Mouse (Mus musculus): Measurements from ENCODE around the gene Mfsd4b1.

Mfsd4b1 gene

DNA sequence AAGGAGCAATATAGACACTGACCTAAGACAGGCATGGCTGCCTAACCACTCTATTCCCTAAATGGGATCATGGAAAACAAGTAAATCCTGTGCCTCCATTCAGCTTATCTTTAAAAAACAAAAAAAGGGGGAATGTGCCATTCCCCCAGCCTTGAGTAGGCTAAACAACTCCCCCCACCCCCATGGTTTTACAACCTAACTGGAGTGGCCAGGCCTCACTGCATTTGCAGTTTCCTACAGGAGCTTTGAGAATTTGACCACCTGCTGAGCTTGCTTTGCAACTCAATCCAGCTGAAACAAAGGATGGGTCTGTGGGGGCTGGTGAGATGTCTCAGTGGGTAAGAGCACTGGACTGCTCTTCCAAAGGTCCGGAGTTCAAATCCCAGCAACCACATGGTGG, 46.8 kb downstream of the Mfsd4b1 start:
- in situ Hi-C loops (cut with MboI; ENCODE audit: low pct_unique_long_range_greater_than_20kb in 1 of 2, low sequenced_read_pairs in 2 of 2, unreplicated experiment in 1 of 2) = no loop called here

DNA sequence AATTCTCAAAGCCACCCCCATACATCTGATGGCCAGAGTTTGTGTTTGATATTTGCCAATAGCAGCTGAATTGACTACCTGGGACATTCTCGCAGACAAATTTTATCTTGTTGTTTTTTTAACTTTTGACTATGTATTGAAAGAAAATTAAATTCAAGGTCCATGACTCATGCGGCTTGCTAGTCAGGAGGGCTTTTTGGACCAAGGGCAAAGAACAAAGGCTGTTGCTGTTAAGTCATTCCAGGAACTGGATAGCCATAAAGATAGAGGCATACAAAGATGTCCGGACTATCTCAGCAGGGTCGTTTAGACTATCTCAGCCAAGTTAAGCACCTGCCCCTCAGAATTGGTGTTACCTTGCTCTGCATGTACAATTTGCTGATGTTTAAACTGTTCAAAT, 47.7 kb downstream of the Mfsd4b1 start:
- in situ Hi-C loops (cut with MboI; ENCODE audit: low pct_unique_long_range_greater_than_20kb in 1 of 2, low sequenced_read_pairs in 2 of 2, unreplicated experiment in 1 of 2) = no loop called here

GRCm38 (mm10) chr10:39975771-39976170, 49.3 kb downstream of the Mfsd4b1 start:
- in situ Hi-C loops (cut with MboI; ENCODE audit: low pct_unique_long_range_greater_than_20kb in 1 of 2, low sequenced_read_pairs in 2 of 2, unreplicated experiment in 1 of 2) = no loop called here

DNA sequence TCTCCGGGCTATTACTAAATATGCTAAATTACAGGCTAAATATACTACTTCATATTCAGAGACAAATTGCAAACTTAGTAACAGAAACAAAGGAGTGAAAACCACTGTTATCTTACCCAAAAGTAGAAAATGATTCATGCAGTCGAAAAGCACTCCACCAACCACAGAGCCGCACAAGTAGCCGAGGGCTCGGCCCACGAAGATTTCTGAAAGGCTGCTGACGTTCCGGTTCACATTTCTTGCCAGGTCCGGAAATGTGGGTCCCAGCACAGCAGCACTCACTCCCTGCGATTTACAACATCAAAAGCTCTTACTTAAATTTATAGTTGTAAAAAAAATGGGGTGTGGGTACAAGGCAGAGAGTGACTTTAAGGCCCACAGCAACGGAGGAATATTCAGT, 50.1 kb downstream of the Mfsd4b1 start:
- in situ Hi-C loops (cut with MboI; ENCODE audit: low pct_unique_long_range_greater_than_20kb in 1 of 2, low sequenced_read_pairs in 2 of 2, unreplicated experiment in 1 of 2) = no loop called here

DNA sequence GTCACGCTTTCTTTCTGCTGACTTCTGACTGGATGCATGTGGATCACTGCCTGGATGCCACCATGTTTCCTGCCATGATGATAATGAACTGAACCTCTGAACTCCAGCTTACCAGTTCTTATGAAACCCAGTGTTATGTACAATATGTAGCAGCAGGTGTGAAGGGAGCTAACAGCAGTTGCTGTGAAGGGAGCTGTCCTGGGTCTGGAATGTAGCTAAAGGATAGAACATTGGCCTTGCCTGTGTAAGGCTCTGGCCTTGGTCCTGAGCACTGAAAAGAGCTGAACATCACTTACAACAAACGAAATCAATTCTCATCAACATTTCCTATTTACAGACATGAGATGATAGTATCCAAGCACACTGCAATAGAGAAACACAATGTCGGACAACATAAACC, 57.6 kb downstream of the Mfsd4b1 start:
- in situ Hi-C loops (cut with MboI; ENCODE audit: low pct_unique_long_range_greater_than_20kb in 1 of 2, low sequenced_read_pairs in 2 of 2, unreplicated experiment in 1 of 2) = no loop called here

GRCm38 (mm10) chr10:39961906-39962305, 63.2 kb downstream of the Mfsd4b1 start:
- in situ Hi-C loops (cut with MboI; ENCODE audit: low pct_unique_long_range_greater_than_20kb in 1 of 2, low sequenced_read_pairs in 2 of 2, unreplicated experiment in 1 of 2) = no loop called here

- in situ Hi-C loops (cut with MboI; ENCODE audit: low pct_unique_long_range_greater_than_20kb in 1 of 2, low sequenced_read_pairs in 2 of 2, unreplicated experiment in 1 of 2) = no loop called here
These were observed 64.6 kb downstream of the Mfsd4b1 start for GRCm38 (mm10) chr10:39960441-39960822.

GRCm38 (mm10) chr10:39959761-39960440, 65.2 kb downstream of the Mfsd4b1 start, which contains the start of gene Mfsd4b3:
Mfsd4b3 (minus strand) TSS chr10:39960153.
- in situ Hi-C loops (cut with MboI; ENCODE audit: low pct_unique_long_range_greater_than_20kb in 1 of 2, low sequenced_read_pairs in 2 of 2, unreplicated experiment in 1 of 2) = loop anchor here in 1 of 2 experiments (5.0 kb wide), 1 partner anchor 63 kb away; the partner anchor contains the start of gene Mfsd4b4

DNA sequence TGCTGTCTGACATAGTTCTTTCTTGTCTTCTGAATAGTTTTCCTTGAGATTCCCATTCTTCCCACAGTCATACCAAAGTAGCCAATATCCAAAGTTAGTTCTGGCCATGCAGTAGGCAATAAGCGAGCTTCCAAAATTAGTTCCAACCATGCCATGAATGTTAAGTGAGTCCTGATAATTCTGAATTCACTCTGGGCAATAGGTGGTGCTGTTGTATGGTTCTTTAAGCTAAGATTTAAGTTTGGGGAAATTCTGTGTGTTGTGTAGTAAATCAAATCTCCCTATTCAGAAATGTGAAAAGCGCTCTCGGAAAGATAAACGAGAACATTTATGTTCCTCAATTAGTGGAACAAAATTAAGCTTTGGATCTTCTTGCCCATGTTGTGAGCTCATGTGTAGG, 66.8 kb downstream of the Mfsd4b1 start:
- in situ Hi-C loops (cut with MboI; ENCODE audit: low pct_unique_long_range_greater_than_20kb in 1 of 2, low sequenced_read_pairs in 2 of 2, unreplicated experiment in 1 of 2) = loop anchor here in 1 of 2 experiments (5.0 kb wide), 1 partner anchor 61 kb away; the partner anchor contains the start of gene Mfsd4b4

DNA sequence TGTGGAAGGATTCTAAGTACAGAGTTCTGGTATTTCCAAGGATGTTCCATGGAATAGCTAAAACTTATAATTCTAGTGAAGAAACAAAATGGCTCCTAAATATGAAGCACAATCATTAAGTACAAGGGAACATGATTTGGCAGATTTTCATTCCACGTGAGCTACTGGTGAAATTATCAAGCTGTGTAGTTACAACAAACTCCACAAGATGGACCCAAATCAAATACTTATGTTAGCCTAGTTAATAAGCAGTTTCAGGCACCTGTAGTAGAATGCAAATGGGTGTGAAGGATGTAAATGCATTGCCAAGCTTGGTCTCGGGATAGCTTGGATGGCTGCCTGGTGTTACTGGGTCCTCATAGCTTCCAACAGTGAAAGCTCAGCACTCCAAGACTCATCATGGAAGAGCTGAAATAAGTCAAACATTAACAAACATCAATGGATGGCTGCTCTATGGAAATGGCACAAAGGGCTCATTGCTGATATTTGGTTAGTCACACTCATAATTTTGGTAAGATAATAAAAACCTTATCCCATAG, 68.7 kb downstream of the Mfsd4b1 start:
- in situ Hi-C loops (cut with MboI; ENCODE audit: low pct_unique_long_range_greater_than_20kb in 1 of 2, low sequenced_read_pairs in 2 of 2, unreplicated experiment in 1 of 2) = loop anchor here in 1 of 2 experiments (5.0 kb wide), 1 partner anchor 59 kb away; the partner anchor contains the start of gene Mfsd4b4

- in situ Hi-C loops (cut with MboI; ENCODE audit: low pct_unique_long_range_greater_than_20kb in 1 of 2, low sequenced_read_pairs in 2 of 2, unreplicated experiment in 1 of 2) = loop anchor here in 1 of 2 experiments (5.0 kb wide), 1 partner anchor 58 kb away; the partner anchor contains the start of gene Mfsd4b4
These were observed 69.9 kb downstream of the Mfsd4b1 start for GRCm38 (mm10) chr10:39955163-39955562.

All from mouse embryonic stem cell (cell line).